Mouse (Mus musculus) C2C12 (cell line): ENCODE measurements around the gene Pcsk7.

Experiments used
- CTCF ChIP-seq: IDR thresholded peaks from one replicate; pipeline ENCODE4 v1.5.1; 2011; ENCODE audit not compliant: control insufficient read depth, insufficient read depth, insufficient read length
- MAX ChIP-seq: IDR thresholded peaks from one replicate; pipeline ENCODE4 v1.6.1; 2011; ENCODE audit warnings: mild to moderate bottlenecking, control low read depth
- MYOD1 ChIP-seq: IDR thresholded peaks from one replicate; pipeline ENCODE4 v1.6.1; 2011; ENCODE audit warnings: low read depth; ENCODE audit not compliant: control insufficient read depth, insufficient read length
- USF1 ChIP-seq: IDR thresholded peaks from one replicate; pipeline ENCODE4 v1.6.1; 2011; ENCODE audit warnings: low read depth, mild to moderate bottlenecking, control low read depth, moderate library complexity

- TF ChIP-seq CTCF (no peak), USF1 (no peak), MYOD1 (no peak), MAX (no peak)
These were observed 756 bp downstream of the Pcsk7 start for GRCm38 (mm10) chr9:45907078-45907428.
